Mouse (Mus musculus) kidney, postnatal 0 days (tissue): ENCODE measurements at regions not wholly inside any gene's neighbourhood (a gene's known extent, or its start where the extent isn't known, plus 50 kb on each side); places are given as distances from the start of the nearest gene placed in this dataset.

Experiments
- ATAC-seq: fragments of 200-750 bp; cut with Nextera tagmentation; replicated peaks from 2 replicates; pipeline ENCODE4 v1.8.0; 2017; ENCODE audit warnings: low read depth, moderate number of reproducible peaks, moderate TSS enrichment, moderate library complexity; ENCODE audit not compliant: low FRiP score
- DNase-seq: peaks from one replicate; pipeline ENCODE4 v3.0.0-alpha.2; 2016; ENCODE audit warnings: low spot score
- H3K27ac ChIP-seq: fragments of 300-500 bp; sonication (generic); 2 replicates; pipeline ENCODE4 v1.5.1; 2014; ENCODE audit warnings: mild to moderate bottlenecking
- H3K27me3 ChIP-seq: fragments of 300-500 bp; sonication (generic); 2 replicates; pipeline ENCODE4 v1.6.1; 2014; ENCODE audit warnings: low read length, mixed read lengths; ENCODE audit not compliant: insufficient read depth
- H3K36me3 ChIP-seq: fragments of 300-500 bp; sonication (generic); 2 replicates; pipeline ENCODE4 v1.6.1; 2014; ENCODE audit warnings: low read length, mixed read lengths; ENCODE audit not compliant: insufficient read depth
- H3K4me1 ChIP-seq: fragments of 300-500 bp; sonication (generic); replicated peaks from 2 replicates; pipeline ENCODE4 v1.6.1; 2014; ENCODE audit warnings: antibody characterized with exemption, low read length, mixed read lengths; ENCODE audit not compliant: insufficient read depth
- H3K4me2 ChIP-seq: fragments of 300-500 bp; sonication (generic); 2 replicates; pipeline ENCODE4 v1.6.1; 2014; ENCODE audit warnings: mild to moderate bottlenecking, low read length, moderate library complexity, mixed read lengths
- H3K4me3 ChIP-seq: fragments of 300-500 bp; sonication (generic); replicated peaks from 2 replicates; pipeline ENCODE4 v1.5.1; 2014; ENCODE audit warnings: low read depth, low read length
- H3K9ac ChIP-seq: fragments of 300-500 bp; sonication (generic); 2 replicates; pipeline ENCODE4 v1.6.1; 2014; ENCODE audit warnings: low read depth, low read length
- H3K9me3 ChIP-seq: fragments of 300-500 bp; sonication (generic); replicated peaks from 2 replicates; pipeline ENCODE4 v1.6.1; 2016; ENCODE audit warnings: low read length, inconsistent platforms, mixed read lengths
- CTCF ChIP-seq: IDR thresholded peaks from 2 replicates; pipeline ENCODE4 v1.5.1; 2016; ENCODE audit warnings: antibody characterized with exemption, low read depth, mild to moderate bottlenecking, moderate library complexity
- WGBS: fragments of 180-500 bp; shearing (Covaris S2); extraction: QIAGEN DNeasy Blood & Tissue Kit; methylation state at CpG from one replicate; pipeline ENCODE4 v1.1.7; 2014; 5-methylcytosine and 5-hydroxymethylcytosine counted together

DNA sequence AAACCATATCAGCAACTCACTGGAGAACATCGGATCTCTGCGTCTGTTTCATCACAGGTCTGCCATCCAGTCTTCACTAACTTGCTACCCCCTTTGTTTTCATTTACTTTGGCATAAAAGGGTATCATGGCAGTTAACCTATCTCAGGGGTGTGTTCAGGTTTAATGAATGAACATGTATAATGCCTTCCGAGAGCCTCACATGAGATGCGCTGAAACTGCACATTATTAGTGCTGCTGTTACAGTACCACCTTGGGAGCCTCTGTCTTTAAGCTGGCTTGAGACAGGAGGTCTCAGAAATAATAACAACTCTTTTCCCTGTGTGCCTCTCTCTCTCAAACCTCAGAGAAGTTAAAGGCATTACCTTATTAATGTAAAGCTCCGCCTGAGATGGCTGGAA, 438.2 kb upstream of the Cited2 start:
- TF ChIP-seq CTCF: no peak
- WGBS: 91% methylated on average over 5 of the region's 5 CpGs
- Histone ChIP-seq H3K4me1 (no peaks in the 10 kb centered on the region), H3K9ac (no peak overlapping the region), H3K36me3 (no peaks in the 10 kb centered on the region), H3K9me3 (no peaks in the 10 kb centered on the region), H3K4me3 (no peak overlapping the region), H3K27me3 (no peaks in the 10 kb centered on the region), H3K4me2 (no peak overlapping the region), H3K27ac (no peak overlapping the region)
- ATAC-seq (no peak), DNase-seq (no peak)

DNA sequence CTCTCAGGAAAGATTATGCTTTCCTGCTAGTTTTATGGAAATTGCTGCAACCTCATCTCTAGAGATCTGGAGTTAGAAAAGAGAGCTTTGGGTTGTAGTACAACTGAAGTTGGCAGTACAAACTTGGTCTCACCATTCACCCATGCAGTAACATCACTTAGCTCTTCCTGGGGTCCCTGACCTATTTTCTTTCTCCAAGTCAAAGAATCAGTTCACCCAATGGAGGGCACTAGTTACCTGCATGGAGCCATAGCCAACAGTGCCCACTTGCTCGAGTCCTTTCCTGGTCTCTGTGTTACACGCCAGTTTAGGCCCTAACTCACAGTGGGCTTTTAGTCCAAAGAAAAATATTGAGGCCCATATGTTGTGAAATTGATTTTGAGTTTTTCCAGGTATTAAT, 435.9 kb upstream of the Cited2 start:
- DNase-seq (no peak), ATAC-seq (no peak)
- no peaks in the 10 kb centered on the region for H3K9me3 ChIP-seq
- H3K27ac ChIP-seq: no peak overlapping the region
- H3K4me3 ChIP-seq: no peak overlapping the region
- no peak for TF ChIP-seq CTCF
- no peak overlapping the region for H3K4me2 ChIP-seq
- no peaks in the 10 kb centered on the region for H3K36me3 ChIP-seq
- no peaks in the 10 kb centered on the region for H3K27me3 ChIP-seq
- no peaks in the 10 kb centered on the region for H3K4me1 ChIP-seq
- 88% methylated on average over 2 of the region's 2 CpGs for WGBS
- H3K9ac ChIP-seq: no peak overlapping the region

DNA sequence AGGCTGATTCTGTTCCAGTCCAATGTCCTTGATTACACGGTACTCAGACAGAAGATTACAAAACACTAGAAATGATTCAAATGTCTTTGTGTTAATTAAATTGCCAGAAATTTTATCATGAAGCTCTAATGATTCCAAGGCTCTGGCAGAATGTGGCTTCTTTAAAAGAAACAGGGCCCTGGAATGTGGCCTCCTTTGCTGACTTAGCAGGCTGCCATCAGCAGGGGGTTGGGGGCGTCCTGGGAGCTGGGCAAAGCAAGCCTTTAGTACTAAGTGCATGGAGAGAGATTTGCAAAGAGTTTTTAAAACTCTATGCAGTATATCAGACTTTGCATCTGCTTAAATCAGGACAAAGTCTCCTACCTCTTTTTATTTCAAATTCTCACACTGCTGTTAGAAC, 434.8 kb upstream of the Cited2 start:
- no peaks in the 10 kb centered on the region for H3K27me3 ChIP-seq
- ATAC-seq: no peak
- WGBS: 54% methylated on average over 2 of the region's 2 CpGs
- no peak overlapping the region for H3K4me3 ChIP-seq
- no peak overlapping the region for H3K4me2 ChIP-seq
- H3K9me3 ChIP-seq: no peaks in the 10 kb centered on the region
- TF ChIP-seq CTCF: no peak
- DNase-seq: no peak
- no peak overlapping the region for H3K9ac ChIP-seq
- H3K36me3 ChIP-seq: no peaks in the 10 kb centered on the region
- no peak overlapping the region for H3K27ac ChIP-seq
- no peaks in the 10 kb centered on the region for H3K4me1 ChIP-seq

DNA sequence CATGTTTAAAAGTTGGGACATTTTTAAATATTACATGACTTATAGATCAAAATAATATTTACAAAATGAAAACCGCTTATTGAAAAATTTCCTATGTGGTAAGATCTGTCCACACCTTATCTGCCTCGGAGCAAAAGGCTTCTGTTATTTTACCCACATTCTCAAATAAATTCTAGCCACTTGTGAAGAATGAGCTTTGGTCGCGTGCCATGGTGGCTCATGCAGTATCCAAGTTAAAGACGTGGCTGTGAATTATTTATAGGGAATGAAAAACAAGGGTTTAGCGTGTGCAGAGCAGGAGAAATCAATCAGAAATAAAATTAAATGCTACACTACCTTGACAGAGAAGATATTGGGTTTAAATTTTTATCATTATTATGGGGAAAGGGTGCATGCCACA, 430.7 kb upstream of the Cited2 start:
- TF ChIP-seq CTCF: no peak

DNA sequence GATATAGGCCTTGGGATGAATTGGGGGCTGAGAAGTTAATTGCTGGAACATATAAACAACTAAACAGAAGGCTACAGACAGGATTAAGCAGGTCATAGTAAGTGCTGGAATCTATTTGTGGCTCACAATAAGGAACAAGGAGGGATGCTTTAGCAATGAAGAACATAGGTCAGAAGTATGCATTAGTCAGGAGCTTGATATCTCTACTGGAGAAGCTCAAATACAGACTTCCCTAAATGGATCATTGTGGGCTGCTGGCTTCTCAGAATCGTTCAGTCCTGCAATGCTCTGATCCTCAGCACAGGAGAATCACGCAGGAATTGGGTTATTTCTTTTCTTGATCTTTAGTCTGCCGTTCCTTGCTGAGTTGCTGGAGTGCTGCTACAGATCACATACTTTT, 428.6 kb upstream of the Cited2 start:
- no peak for DNase-seq
- WGBS: 80% methylated on average over 3 of the region's 3 CpGs

More for the DNA sequence above, 430.7 kb upstream of the Cited2 start:
- no peak overlapping the region for H3K4me2 ChIP-seq
- H3K36me3 ChIP-seq: no peaks in the 10 kb centered on the region
- no peak overlapping the region for H3K4me3 ChIP-seq
- no peak for DNase-seq
- H3K27me3 ChIP-seq: no peaks in the 10 kb centered on the region
- ATAC-seq: no peak
- no peak overlapping the region for H3K9ac ChIP-seq
- no peak overlapping the region for H3K27ac ChIP-seq
- WGBS: 67% methylated on average over 6 of the region's 6 CpGs
- H3K4me1 ChIP-seq: no peaks in the 10 kb centered on the region
- no peaks in the 10 kb centered on the region for H3K9me3 ChIP-seq

DNA sequence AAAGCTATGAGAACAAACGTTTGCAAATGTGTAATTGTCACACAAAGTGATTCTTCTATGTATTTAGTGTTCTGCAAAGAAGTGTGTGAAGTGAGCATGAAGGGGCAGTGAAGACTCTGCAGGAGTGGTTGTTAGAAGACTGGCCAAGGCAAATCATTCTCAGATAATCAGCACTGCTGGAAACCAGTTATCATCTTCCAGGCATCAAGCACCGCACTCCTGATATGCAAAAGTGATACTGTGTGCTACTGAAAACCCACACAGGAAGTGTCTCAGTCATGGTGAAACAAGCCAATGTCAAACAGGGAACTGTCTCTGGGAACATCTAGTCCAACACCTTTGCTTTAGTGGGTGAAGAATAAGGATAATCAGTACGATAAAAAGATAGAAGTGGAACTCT, 427.9 kb upstream of the Cited2 start:
- DNase-seq (no peak), ATAC-seq (no peak)
- H3K4me2 ChIP-seq: no peak overlapping the region
- H3K9me3 ChIP-seq: no peaks in the 10 kb centered on the region
- no peak for TF ChIP-seq CTCF
- H3K36me3 ChIP-seq: no peaks in the 10 kb centered on the region
- H3K27ac ChIP-seq: no peak overlapping the region
- H3K27me3 ChIP-seq: no peaks in the 10 kb centered on the region
- H3K4me1 ChIP-seq: peaks cover 5% of the 10 kb centered on the region; the same call in 1 of the 2 replicates
- no peak overlapping the region for H3K4me3 ChIP-seq
- WGBS: 85% methylated on average over 3 of the region's 3 CpGs
- no peak overlapping the region for H3K9ac ChIP-seq

More for the DNA sequence above, 428.6 kb upstream of the Cited2 start:
- no peak overlapping the region for H3K9ac ChIP-seq
- no peaks in the 10 kb centered on the region for H3K4me1 ChIP-seq
- H3K4me3 ChIP-seq: no peak overlapping the region
- H3K27ac ChIP-seq: no peak overlapping the region
- ATAC-seq: no peak
- no peaks in the 10 kb centered on the region for H3K9me3 ChIP-seq
- TF ChIP-seq CTCF: no peak
- no peaks in the 10 kb centered on the region for H3K27me3 ChIP-seq
- H3K36me3 ChIP-seq: no peaks in the 10 kb centered on the region
- H3K4me2 ChIP-seq: no peak overlapping the region

DNA sequence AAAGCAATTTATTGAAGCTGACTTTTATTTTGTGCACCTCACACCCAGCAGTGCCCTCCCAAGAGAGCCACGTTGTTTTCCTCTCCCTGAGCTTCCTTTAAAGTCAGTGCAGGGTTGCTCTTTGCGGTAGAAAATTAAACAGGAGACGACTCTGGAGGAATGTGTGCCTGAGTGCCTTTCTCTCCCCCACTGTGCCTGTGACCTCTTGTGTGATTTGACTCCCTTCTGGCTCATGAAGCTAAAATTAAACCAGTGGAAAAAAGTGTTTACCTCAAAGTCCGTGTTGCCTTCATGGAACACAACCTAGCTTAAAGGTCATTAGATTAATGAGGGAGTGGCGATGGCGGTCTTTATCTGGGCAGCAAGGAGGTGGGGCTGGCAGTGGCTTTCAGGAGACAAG, 423.4 kb upstream of the Cited2 start:
- ATAC-seq: peak; percentile 95

More for the DNA sequence above, 423.4 kb upstream of the Cited2 start:
- peak; percentile 89 for DNase-seq
- H3K4me3 ChIP-seq: no peak overlapping the region
- no peak for TF ChIP-seq CTCF
- peak overlapping the region; percentile 73 for H3K27ac ChIP-seq
- H3K36me3 ChIP-seq: no peaks in the 10 kb centered on the region
- H3K9ac ChIP-seq: no peak overlapping the region
- 18% methylated on average over 6 of the region's 6 CpGs for WGBS
- no peaks in the 10 kb centered on the region for H3K27me3 ChIP-seq
- H3K4me1 ChIP-seq: peaks cover 6% of the 10 kb centered on the region; the same call in 1 of the 2 replicates
- H3K4me2 ChIP-seq: no peak overlapping the region
- no peaks in the 10 kb centered on the region for H3K9me3 ChIP-seq
